Mouse (Mus musculus) liver, embryonic 14.5 days (tissue): ENCODE measurements around the gene Lsg1. TPM values are rescaled to one million over a fixed set of nuclear protein-coding genes. Genes with fewer than 3 reads are reported as not detected.

ENCODE experiments used
- ATAC-seq: fragments of 200-750 bp; cut with Nextera tagmentation; 2 replicates; pipeline ENCODE4 v1.8.0; 2017; ENCODE audit warnings: moderate number of reproducible peaks, mild to moderate bottlenecking, moderate library complexity; ENCODE audit not compliant: insufficient read depth
- DNase-seq, 3 experiments: peaks; one replicate each; pipeline ENCODE4 v3.0.0-alpha.2; 2012 to 2013; ENCODE audit warnings: low read depth in 3 of 3, low spot score in 3 of 3
- H3K27ac ChIP-seq: fragments of 300-500 bp; sonication (generic); 2 replicates; pipeline ENCODE4 v1.5.1; 2014; ENCODE audit warnings: moderate library complexity, mild to moderate bottlenecking, control low read depth, inconsistent platforms
- H3K27me3 ChIP-seq: fragments of 300-500 bp; sonication (generic); 2 replicates; pipeline ENCODE4 v1.6.1; 2014; ENCODE audit warnings: mild to moderate bottlenecking, low read length, moderate library complexity; ENCODE audit not compliant: control insufficient read depth, insufficient read depth
- H3K36me3 ChIP-seq: fragments of 300-500 bp; sonication (generic); replicated peaks from 2 replicates; pipeline ENCODE4 v1.6.1; 2014; ENCODE audit warnings: low read depth; ENCODE audit not compliant: control insufficient read depth, insufficient read depth
- H3K4me1 ChIP-seq, 2 experiments: fragments of 200-500 bp in 1 of 2; fragments of 300-500 bp in 1 of 2; sonication (generic) in 1 of 2; replicated peaks; 2 replicates each; pipeline ENCODE4 v1.6.1; 2012 to 2014; ENCODE audit warnings: antibody characterized with exemption in 1 of 2, inconsistent platforms in 1 of 2, low read length in 1 of 2; ENCODE audit not compliant: control insufficient read depth in 2 of 2, insufficient read depth in 2 of 2
- H3K4me2 ChIP-seq: fragments of 300-500 bp; sonication (generic); 2 replicates; pipeline ENCODE4 v1.6.1; 2014; ENCODE audit warnings: low read depth, mild to moderate bottlenecking, control low read depth, moderate library complexity
- H3K4me3 ChIP-seq, 2 experiments: fragments of 200-500 bp in 1 of 2; fragments of 300-500 bp in 1 of 2; sonication (generic) in 1 of 2; 2 replicates each; pipeline ENCODE4 v1.5.1; 2012 to 2014; ENCODE audit warnings: low read depth in 2 of 2, low read length in 2 of 2, mild to moderate bottlenecking in 2 of 2, control low read depth in 1 of 2, inconsistent platforms in 1 of 2, moderate library complexity in 1 of 2; ENCODE audit not compliant: insufficient read depth in 1 of 2
- H3K9ac ChIP-seq: fragments of 300-500 bp; sonication (generic); replicated peaks from 2 replicates; pipeline ENCODE4 v1.6.1; 2014; ENCODE audit warnings: mild to moderate bottlenecking, control low read depth, moderate library complexity
- H3K9me3 ChIP-seq: fragments of 300-500 bp; sonication (generic); 2 replicates; pipeline ENCODE4 v1.6.1; 2016; ENCODE audit warnings: low read length, mixed read lengths; ENCODE audit not compliant: control insufficient read depth
- CTCF ChIP-seq: IDR thresholded peaks from 2 replicates; pipeline ENCODE4 v1.5.1; 2016; ENCODE audit warnings: antibody characterized with exemption, low read depth, control low read depth
- EP300 ChIP-seq: IDR thresholded peaks from 2 replicates; pipeline ENCODE4 v1.6.1; 2016; ENCODE audit warnings: antibody characterized with exemption, low read depth
- WGBS: fragments of 180-500 bp; shearing (Covaris S2); extraction: QIAGEN DNeasy Blood & Tissue Kit; methylation state at CpG from one replicate; pipeline ENCODE4 v1.1.7; 2014; ENCODE audit not compliant: insufficient replicate concordance; 5-methylcytosine and 5-hydroxymethylcytosine counted together
- polyA plus RNA-seq, 2 experiments: library from polyadenylated mRNA; depleted of rRNA in 1 of 2; stranded (reverse) in 1 of 2; unstranded in 1 of 2; fragments of >200 nt; fragmentation: Nextera tagmentation in 1 of 2; extraction: Ambion mirVana in 1 of 2; gene quantifications; 2 replicates each; pipeline versions ENCODE4 v1.2.1 to v1.2.3; 2012 to 2014

The Lsg1 gene
- polyA plus RNA-seq, 2 experiments, result 12.3 to 28.2 TPM

DNA sequence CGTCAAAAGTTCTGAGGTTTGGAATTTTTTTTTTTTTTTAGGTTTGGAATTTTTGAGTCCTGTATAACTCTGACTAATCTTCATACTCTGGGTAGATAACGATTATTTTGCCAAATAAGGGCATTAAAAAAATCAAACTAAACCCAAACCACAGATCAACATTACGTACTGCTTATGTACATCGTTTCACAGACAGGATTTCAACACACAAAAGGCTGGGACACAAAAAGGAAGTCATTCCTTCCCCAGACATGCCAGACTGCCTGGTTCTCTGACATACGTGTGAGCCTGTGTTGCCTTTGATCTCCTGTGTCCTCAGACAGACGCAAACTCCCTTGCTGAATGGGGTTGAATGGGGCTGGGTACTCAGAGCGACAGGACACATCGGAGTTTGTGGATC lies 59.0 kb downstream of the Lsg1 start:
- no peak overlapping the region for H3K4me3 ChIP-seq
- H3K36me3 ChIP-seq, result no peaks in the 10 kb centered on the region
- 63% methylated on average over 8 of the region's 8 CpGs for WGBS
- H3K9me3 ChIP-seq, result no peaks in the 10 kb centered on the region
- ATAC-seq (no peak), DNase-seq (no peak)
- no peak overlapping the region for H3K4me2 ChIP-seq
- H3K27me3 ChIP-seq, result no peaks in the 10 kb centered on the region
- H3K4me1 ChIP-seq, result no peaks in the 10 kb centered on the region
- H3K9ac ChIP-seq, result no peak overlapping the region
- TF ChIP-seq CTCF, result no peak
- no peak for TF ChIP-seq EP300
- H3K27ac ChIP-seq, result no peak overlapping the region

DNA sequence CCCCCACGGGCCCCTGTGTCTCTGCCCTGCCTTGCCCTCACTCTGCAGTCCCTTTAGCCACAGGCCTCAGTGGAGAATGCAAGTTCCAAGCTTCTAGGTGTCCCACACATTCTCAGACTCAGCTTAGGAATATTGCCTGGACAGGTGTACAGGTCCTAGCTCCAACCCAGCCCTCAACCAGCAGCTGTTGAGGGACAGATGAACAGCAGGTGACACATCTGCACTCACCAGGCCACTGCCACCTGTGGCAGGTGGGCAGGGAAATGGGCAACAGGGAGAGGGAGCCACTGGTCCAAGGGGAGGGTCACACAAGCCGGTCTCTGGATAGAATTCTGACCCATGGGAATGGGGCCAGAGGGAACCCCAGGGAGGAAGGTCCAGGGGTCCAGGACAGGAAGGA lies 59.5 kb downstream of the Lsg1 start:
- no peaks in the 10 kb centered on the region for H3K36me3 ChIP-seq
- ATAC-seq (no peak), DNase-seq (no peak)
- H3K9me3 ChIP-seq, result no peaks in the 10 kb centered on the region
- no peak overlapping the region for H3K4me3 ChIP-seq
- no peak overlapping the region for H3K4me2 ChIP-seq
- 40% methylated on average over 2 of the region's 2 CpGs for WGBS
- H3K27me3 ChIP-seq, result no peaks in the 10 kb centered on the region
- H3K27ac ChIP-seq, result no peak overlapping the region
- H3K4me1 ChIP-seq, result no peaks in the 10 kb centered on the region
- no peak overlapping the region for H3K9ac ChIP-seq
- TF ChIP-seq CTCF, result no peak
- no peak for TF ChIP-seq EP300

DNA sequence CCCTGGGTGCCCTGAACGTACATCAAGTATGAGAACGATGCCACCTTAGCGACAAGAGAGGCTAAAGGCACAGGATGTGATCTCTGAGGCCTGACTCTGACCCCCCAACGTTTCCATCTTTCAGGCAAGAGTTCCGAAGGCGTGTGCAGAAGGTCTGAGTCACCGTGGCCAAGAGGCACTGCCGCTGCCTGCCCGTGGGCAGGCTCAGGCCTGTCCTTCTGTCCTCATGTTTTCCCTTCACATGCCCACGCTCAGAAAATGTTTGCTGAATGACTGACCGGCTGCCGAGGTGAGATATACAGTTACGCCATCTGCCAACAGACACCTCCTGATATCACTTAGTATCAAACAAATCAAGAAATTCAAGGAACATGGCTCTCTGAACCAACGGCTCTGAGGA lies 61.6 kb downstream of the Lsg1 start:
- no peak overlapping the region for H3K27ac ChIP-seq
- H3K4me2 ChIP-seq, result no peak overlapping the region
- H3K4me3 ChIP-seq, result no peak overlapping the region
- H3K27me3 ChIP-seq, result no peaks in the 10 kb centered on the region
- ATAC-seq (no peak), DNase-seq (no peak)
- TF ChIP-seq EP300 (no peak), CTCF (no peak)
- 52% methylated on average over 14 of the region's 14 CpGs for WGBS
- no peak overlapping the region for H3K9ac ChIP-seq
- H3K36me3 ChIP-seq, result no peaks in the 10 kb centered on the region
- H3K9me3 ChIP-seq, result no peaks in the 10 kb centered on the region
- H3K4me1 ChIP-seq, result peaks cover 0 to 2% of the 10 kb centered on the region in 2 experiments; a peak in 2 of 4 replicates

DNA sequence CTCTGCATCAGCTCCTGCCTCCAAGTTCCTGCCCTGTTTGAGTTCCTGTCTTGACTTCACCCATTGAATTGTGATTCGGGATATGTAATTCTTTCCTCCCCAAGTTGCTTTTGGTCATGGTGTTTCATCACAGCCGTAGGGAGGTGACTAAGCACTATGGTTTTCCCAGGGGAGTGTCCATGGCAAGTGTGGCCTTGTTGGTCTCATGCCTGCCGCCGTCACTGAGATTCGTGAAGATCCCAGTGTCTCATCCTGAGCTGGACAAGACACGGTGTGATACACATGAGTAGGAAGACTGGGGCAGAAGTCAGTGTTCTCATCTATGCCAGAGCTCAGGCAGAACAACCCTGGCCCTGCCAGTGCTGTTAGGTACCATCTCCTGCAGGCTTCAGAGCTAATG lies 62.9 kb downstream of the Lsg1 start:
- H3K4me2 ChIP-seq, result no peak overlapping the region
- peaks cover 0 to 2% of the 10 kb centered on the region in 2 experiments; a peak in 2 of 4 replicates for H3K4me1 ChIP-seq
- H3K27ac ChIP-seq, result no peak overlapping the region
- no peak for ATAC-seq
- TF ChIP-seq CTCF (no peak), EP300 (no peak)
- H3K9me3 ChIP-seq, result no peaks in the 10 kb centered on the region
- no peak overlapping the region for H3K9ac ChIP-seq
- no peak for DNase-seq
- H3K27me3 ChIP-seq, result no peaks in the 10 kb centered on the region
- no peak overlapping the region for H3K4me3 ChIP-seq
- 73% methylated on average over 6 of the region's 6 CpGs for WGBS
- no peaks in the 10 kb centered on the region for H3K36me3 ChIP-seq

DNA sequence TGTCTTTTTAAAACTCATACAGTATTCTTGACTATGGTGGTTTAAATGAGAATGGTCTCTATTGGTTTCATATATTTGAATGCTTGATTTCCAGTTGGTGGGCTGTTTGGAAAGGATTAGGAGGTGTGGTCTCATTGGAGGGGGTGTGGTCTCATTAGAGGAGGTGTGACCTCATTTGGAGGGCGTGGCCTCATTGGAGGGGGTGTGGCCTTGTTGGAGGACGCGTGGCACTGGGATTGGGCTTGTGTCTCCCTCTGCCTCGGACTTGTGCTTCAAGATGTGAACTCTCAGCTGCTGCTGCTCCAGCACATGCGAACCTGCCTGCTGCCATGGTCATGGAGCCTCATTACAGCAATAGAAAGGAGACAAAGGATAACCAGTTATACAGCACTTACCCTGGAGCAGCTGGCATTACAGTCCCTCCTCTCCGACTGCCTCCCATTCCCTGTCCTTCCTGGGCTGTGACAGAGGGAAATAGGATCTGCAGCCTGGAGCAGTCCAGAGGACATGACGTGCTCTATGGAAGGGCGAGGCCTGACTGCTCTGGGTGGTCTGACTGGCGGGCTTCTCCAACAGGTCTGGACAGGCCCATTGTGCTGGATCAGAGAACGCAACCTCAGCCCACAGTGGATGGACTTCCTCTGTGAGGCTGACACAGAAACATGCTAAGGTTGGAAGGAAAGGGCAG lies 65.0 kb downstream of the Lsg1 start:
- H3K4me1 ChIP-seq, result peaks cover 0 to 2% of the 10 kb centered on the region in 2 experiments; a peak in 2 of 4 replicates
- DNase-seq (no peak), ATAC-seq (no peak)
- H3K4me2 ChIP-seq, result no peak overlapping the region
- WGBS, result 67% methylated on average over 10 of the region's 10 CpGs
- no peaks in the 10 kb centered on the region; the same call in 1 of the 2 replicates for H3K27me3 ChIP-seq
- H3K4me3 ChIP-seq, result no peak overlapping the region
- H3K27ac ChIP-seq, result no peak overlapping the region
- no peaks in the 10 kb centered on the region for H3K36me3 ChIP-seq
- no peaks in the 10 kb centered on the region for H3K9me3 ChIP-seq
- no peak overlapping the region for H3K9ac ChIP-seq
- TF ChIP-seq CTCF (no peak), EP300 (no peak)
